Mouse (Mus musculus): Measurements from ENCODE around the gene Triobp. TPM values are rescaled to one million over a fixed set of nuclear protein-coding genes. Genes with fewer than 3 reads are reported as not detected.
A peak's percentile ranks its signal among the peaks of the same experiment; 100 is the strongest.

Gene Triobp
- polyA plus RNA-seq, 1 experiment from 2014 or later = 22.4 TPM

DNA sequence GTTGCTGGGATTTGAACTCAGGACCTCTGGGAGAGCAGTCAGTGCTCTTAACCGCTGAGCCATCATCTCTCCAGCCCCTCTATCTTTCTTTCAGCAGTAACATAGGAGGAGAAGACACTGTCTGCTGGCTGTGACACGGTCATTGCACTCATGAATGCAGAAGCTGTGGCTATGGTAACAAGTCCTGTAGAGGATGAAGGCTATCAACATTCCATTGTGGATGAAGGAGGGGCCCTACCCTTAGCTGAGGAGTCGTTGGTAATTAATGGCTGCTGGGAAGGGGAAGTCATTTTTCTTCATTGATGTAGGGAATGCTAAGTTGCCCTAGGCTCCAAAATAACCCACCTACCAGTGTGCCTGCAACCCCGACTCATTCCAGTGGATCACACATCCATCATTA lies 70.7 kb downstream of the Triobp start:
- no peak overlapping the region for H3K4me2 ChIP-seq (replicated peaks; ENCODE audit: low read depth)
- no peaks in the 10 kb centered on the region for H3K9me3 ChIP-seq (ENCODE audit: control insufficient read depth, low read length)
- no peak overlapping the region for H3K27ac ChIP-seq (replicated peaks)
- ATAC-seq (ENCODE audit: low FRiP score, low TSS enrichment) = no peak
- WGBS = 27% methylated on average over 4 of the region's 4 CpGs
- H3K4me3 ChIP-seq (ENCODE audit: low read depth, low read length) = no peak overlapping the region
- no peaks in the 10 kb centered on the region for H3K4me1 ChIP-seq (replicated peaks; ENCODE audit: control insufficient read depth, insufficient read depth)
- TF ChIP-seq CTCF (IDR thresholded peaks at IDR 0.05; ENCODE audit: low read depth) (no peak), EP300 (optimal IDR thresholded peaks at IDR 0.05) (no peak)
- no peak for DNase-seq (ENCODE audit: low spot score)
- no peaks in the 10 kb centered on the region for H3K36me3 ChIP-seq (ENCODE audit: control insufficient read depth, insufficient read depth, low read length)
- H3K9ac ChIP-seq (ENCODE audit: low read length) = no peak overlapping the region
- no peaks in the 10 kb centered on the region for H3K27me3 ChIP-seq (ENCODE audit: control insufficient read depth, insufficient read depth, low read length)

DNA sequence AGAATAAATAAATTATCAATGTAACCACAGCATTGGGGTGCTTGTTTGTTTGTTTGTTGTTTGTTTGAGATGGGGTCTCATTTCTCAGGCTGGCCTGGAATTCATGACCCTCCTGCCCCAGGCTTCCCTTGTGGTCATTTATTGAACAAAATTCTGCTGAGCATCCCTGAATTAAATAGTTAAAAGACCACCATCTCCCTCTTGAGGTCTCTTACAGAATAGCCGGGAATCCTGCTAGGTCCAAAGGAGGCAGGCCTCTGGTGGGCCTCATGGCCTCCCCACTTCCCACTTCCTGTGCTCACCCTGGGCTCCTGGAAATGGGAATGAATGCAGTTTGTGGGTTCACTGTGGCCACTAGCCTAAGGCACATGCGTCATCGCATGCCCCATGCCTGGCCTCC lies 71.4 kb downstream of the Triobp start:
- no peaks in the 10 kb centered on the region for H3K9me3 ChIP-seq (ENCODE audit: control insufficient read depth, low read length)
- WGBS = 64% methylated on average over 3 of the region's 3 CpGs
- H3K4me3 ChIP-seq (ENCODE audit: low read depth, low read length) = no peak overlapping the region
- no peak overlapping the region for H3K9ac ChIP-seq (ENCODE audit: low read length)
- no peaks in the 10 kb centered on the region for H3K36me3 ChIP-seq (ENCODE audit: control insufficient read depth, insufficient read depth, low read length)
- TF ChIP-seq CTCF (IDR thresholded peaks at IDR 0.05; ENCODE audit: low read depth) (peak; percentile 64), EP300 (optimal IDR thresholded peaks at IDR 0.05) (no peak)
- H3K27ac ChIP-seq (replicated peaks) = no peak overlapping the region
- no peaks in the 10 kb centered on the region for H3K4me1 ChIP-seq (replicated peaks; ENCODE audit: control insufficient read depth, insufficient read depth)
- no peaks in the 10 kb centered on the region for H3K27me3 ChIP-seq (ENCODE audit: control insufficient read depth, insufficient read depth, low read length)
- DNase-seq (ENCODE audit: low spot score) = no peak
- ATAC-seq (ENCODE audit: low FRiP score, low TSS enrichment) = no peak
- H3K4me2 ChIP-seq (replicated peaks; ENCODE audit: low read depth) = no peak overlapping the region

DNA sequence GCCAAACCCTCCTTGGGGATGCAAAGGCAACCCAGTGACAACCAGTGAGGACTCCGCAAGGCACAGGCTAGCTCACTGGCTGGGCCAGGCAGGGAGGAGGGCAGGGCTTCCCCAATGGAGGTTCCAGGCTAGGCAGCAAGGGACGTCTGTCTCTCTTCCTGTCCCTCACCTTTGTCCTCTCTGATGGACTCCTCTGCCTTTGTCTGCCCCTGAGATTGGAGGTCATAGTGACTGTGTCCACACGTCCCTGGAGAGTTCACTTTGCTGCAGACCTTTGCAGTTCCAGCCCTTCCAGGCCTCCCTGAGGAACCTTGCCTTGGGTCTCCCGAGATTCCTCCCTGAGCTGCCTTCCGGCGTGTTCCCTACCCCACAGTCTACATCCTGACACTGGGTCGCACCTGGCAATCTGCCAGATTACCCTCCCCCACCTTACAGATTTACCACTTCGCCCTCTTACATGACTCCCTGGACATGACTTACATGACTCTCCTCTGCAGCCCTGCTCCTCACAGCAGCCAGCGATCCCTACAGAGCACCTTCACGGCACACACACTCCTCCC lies 75.2 kb downstream of the Triobp start:
- Histone ChIP-seq H3K4me3 (ENCODE audit: low read depth, low read length) (no peak overlapping the region), H3K4me2 (replicated peaks; ENCODE audit: low read depth) (no peak overlapping the region), H3K4me1 (replicated peaks; ENCODE audit: control insufficient read depth, insufficient read depth) (peaks cover 4% of the 10 kb centered on the region; the same call in 1 of the 2 replicates), H3K9me3 (ENCODE audit: control insufficient read depth, low read length) (no peaks in the 10 kb centered on the region), H3K36me3 (ENCODE audit: control insufficient read depth, insufficient read depth, low read length) (no peaks in the 10 kb centered on the region), H3K9ac (ENCODE audit: low read length) (no peak overlapping the region), H3K27ac (replicated peaks) (no peak overlapping the region), H3K27me3 (ENCODE audit: control insufficient read depth, insufficient read depth, low read length) (no peaks in the 10 kb centered on the region)
- no peak for TF ChIP-seq CTCF (IDR thresholded peaks at IDR 0.05; ENCODE audit: low read depth)
- TF ChIP-seq EP300 (optimal IDR thresholded peaks at IDR 0.05) = no peak
- ATAC-seq (ENCODE audit: low FRiP score, low TSS enrichment) (peak; percentile 22; the same call in 1 of the 2 replicates), DNase-seq (ENCODE audit: low spot score) (no peak)
- 54% methylated on average over 10 of the region's 10 CpGs for WGBS

DNA sequence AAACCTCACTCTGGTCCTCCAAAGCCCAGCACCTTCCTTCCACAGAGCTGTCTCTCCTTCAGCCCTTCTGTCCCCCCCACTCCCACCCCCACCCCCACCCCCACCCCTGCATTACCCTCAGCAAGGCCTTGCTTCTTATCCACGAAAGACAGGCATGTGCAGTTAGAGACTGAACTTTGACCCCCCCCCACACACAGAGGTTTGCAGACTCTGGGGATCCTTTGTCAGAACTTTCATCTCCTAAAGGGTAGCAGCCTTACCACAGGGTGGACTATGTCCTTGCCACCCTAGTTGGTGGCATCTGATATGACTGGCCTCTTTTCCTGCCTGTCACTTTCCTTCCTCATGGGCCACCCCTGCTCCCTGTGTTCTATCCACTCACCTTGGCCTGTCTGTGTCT lies 75.8 kb downstream of the Triobp start:
- peaks cover 4% of the 10 kb centered on the region; the same call in 1 of the 2 replicates for H3K4me1 ChIP-seq (replicated peaks; ENCODE audit: control insufficient read depth, insufficient read depth)
- no peak overlapping the region for H3K9ac ChIP-seq (ENCODE audit: low read length)
- H3K4me3 ChIP-seq (ENCODE audit: low read depth, low read length) = no peak overlapping the region
- no peak overlapping the region for H3K27ac ChIP-seq (replicated peaks)
- H3K9me3 ChIP-seq (ENCODE audit: control insufficient read depth, low read length) = no peaks in the 10 kb centered on the region
- TF ChIP-seq EP300 (optimal IDR thresholded peaks at IDR 0.05) (no peak), CTCF (IDR thresholded peaks at IDR 0.05; ENCODE audit: low read depth) (no peak)
- 38% methylated on average over 1 of the region's 1 CpGs for WGBS
- ATAC-seq (ENCODE audit: low FRiP score, low TSS enrichment) (no peak), DNase-seq (ENCODE audit: low spot score) (no peak)
- H3K4me2 ChIP-seq (replicated peaks; ENCODE audit: low read depth) = no peak overlapping the region
- H3K36me3 ChIP-seq (ENCODE audit: control insufficient read depth, insufficient read depth, low read length) = no peaks in the 10 kb centered on the region
- no peaks in the 10 kb centered on the region for H3K27me3 ChIP-seq (ENCODE audit: control insufficient read depth, insufficient read depth, low read length)

DNA sequence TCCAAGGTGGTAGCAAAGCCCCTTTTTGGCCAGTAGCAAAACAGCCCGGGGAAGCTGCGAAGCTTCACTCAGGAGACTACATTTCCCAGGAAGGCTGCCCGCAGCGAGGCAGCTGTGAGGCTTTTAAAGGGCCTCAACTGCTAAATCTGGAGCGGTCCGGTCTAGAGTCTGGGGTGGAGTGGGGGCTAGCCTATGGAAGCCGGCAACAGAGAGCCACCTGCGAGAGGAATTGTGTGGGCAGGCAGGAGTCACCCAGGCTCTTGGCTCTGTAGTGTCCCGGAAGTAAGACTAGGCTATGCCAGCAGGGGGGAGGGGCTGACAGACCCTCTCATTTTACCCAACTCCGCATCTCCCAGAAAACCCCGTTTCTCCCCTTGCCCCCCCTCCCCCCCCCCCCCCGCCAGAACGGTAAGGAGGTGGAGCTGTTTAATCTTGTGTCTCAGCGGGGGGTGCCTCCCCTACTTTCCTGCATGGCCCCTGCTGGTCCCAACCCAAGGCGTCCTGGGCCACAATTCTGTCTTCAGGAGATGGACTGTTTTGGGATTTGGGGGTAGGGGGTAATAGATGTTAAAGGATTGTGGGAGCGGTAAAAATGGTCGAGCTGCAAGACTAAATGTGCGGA lies 78.3 kb downstream of the Triobp start:
- WGBS = 18% methylated on average over 17 of the region's 18 CpGs
- TF ChIP-seq CTCF (IDR thresholded peaks at IDR 0.05; ENCODE audit: low read depth) = no peak
- no peak for TF ChIP-seq EP300 (optimal IDR thresholded peaks at IDR 0.05)
- peak; percentile 35 for DNase-seq (ENCODE audit: low spot score)

More for the DNA sequence above, 78.3 kb downstream of the Triobp start:
- H3K36me3 ChIP-seq (ENCODE audit: control insufficient read depth, insufficient read depth, low read length) = no peaks in the 10 kb centered on the region
- no peak for ATAC-seq (ENCODE audit: low FRiP score, low TSS enrichment)
- no peaks in the 10 kb centered on the region for H3K27me3 ChIP-seq (ENCODE audit: control insufficient read depth, insufficient read depth, low read length)
- H3K27ac ChIP-seq (replicated peaks) = no peak overlapping the region
- H3K9ac ChIP-seq (ENCODE audit: low read length) = peak overlapping the region; percentile 38; the same call in 1 of the 2 replicates
- H3K4me2 ChIP-seq (replicated peaks; ENCODE audit: low read depth) = peak overlapping the region; percentile 44
- H3K9me3 ChIP-seq (ENCODE audit: control insufficient read depth, low read length) = no peaks in the 10 kb centered on the region
- H3K4me1 ChIP-seq (replicated peaks; ENCODE audit: control insufficient read depth, insufficient read depth) = peaks cover 4% of the 10 kb centered on the region; the same call in 1 of the 2 replicates
- H3K4me3 ChIP-seq (ENCODE audit: low read depth, low read length) = no peak overlapping the region
